Mouse (Mus musculus) embryonic fibroblast, embryonic 13.5 days (primary cell): ENCODE measurements around the gene Lsamp. TPM values are rescaled to one million over a fixed set of nuclear protein-coding genes. Genes with fewer than 3 reads are reported as not detected.
"Not testable (repeated sequence)": the region's sequence is repeated elsewhere in the genome, so short reads cannot be mapped to it uniquely, and the experiment has no call there.

Source experiments
- H3K27ac ChIP-seq: 2 replicates; pipeline ENCODE4 v1.5.1; 2012; ENCODE audit warnings: low read length, control low read depth, inconsistent platforms; ENCODE audit not compliant: insufficient read depth
- H3K4me1 ChIP-seq: 2 replicates; pipeline ENCODE4 v1.6.1; 2011; ENCODE audit warnings: low read length; ENCODE audit not compliant: control insufficient read depth, insufficient read depth
- H3K4me3 ChIP-seq: 2 replicates; pipeline ENCODE4 v1.5.1; 2011; ENCODE audit warnings: mild to moderate bottlenecking, control low read depth, low read length; ENCODE audit not compliant: insufficient read depth
- CTCF ChIP-seq: IDR thresholded peaks from 2 replicates; pipeline ENCODE4 v1.5.1; 2011; ENCODE audit warnings: mild to moderate bottlenecking, control low read depth, low read length, moderate library complexity, borderline replicate concordance; ENCODE audit not compliant: insufficient read depth
- POLR2A ChIP-seq: IDR thresholded peaks from 2 replicates; pipeline ENCODE4 v1.6.1; 2011; ENCODE audit warnings: low read depth, mild to moderate bottlenecking, control low read depth, low read length, moderate library complexity
- polyA plus RNA-seq: library from polyadenylated mRNA; stranded (reverse); fragments of >200 nt; gene quantifications from 2 replicates; pipeline ENCODE4 v1.2.4, GENCODE M21; 2011; ENCODE audit warnings: low read depth; ENCODE audit not compliant: missing spikeins, insufficient read length

The Lsamp gene
- polyA plus RNA-seq, 1 experiment = 0.40 TPM

GRCm38 (mm10) chr16:40555608-40556007 lies 571.4 kb downstream of the Lsamp start:
- no peak for TF ChIP-seq POLR2A
- TF ChIP-seq CTCF = no peak
- Histone ChIP-seq H3K27ac (no peak overlapping the region), H3K4me1 (no peaks in the 10 kb centered on the region), H3K4me3 (no peak overlapping the region)

- no peak overlapping the region for H3K4me3 ChIP-seq
- no peaks in the 10 kb centered on the region for H3K4me1 ChIP-seq
- H3K27ac ChIP-seq = no peak overlapping the region
- TF ChIP-seq CTCF (no peak), POLR2A (no peak)
Observed at GRCm38 (mm10) chr16:40557680-40558249, 573.6 kb downstream of the Lsamp start.

GRCm38 (mm10) chr16:40567431-40567941 lies 583.3 kb downstream of the Lsamp start:
- no peak for TF ChIP-seq POLR2A
- TF ChIP-seq CTCF = no peak
- no peaks in the 10 kb centered on the region for H3K4me1 ChIP-seq
- no peak overlapping the region for H3K27ac ChIP-seq
- no peak overlapping the region for H3K4me3 ChIP-seq

- Histone ChIP-seq H3K4me3 (no peak overlapping the region), H3K27ac (no peak overlapping the region), H3K4me1 (no peaks in the 10 kb centered on the region)
- TF ChIP-seq POLR2A = no peak
Observed at GRCm38 (mm10) chr16:40572085-40572745, 588.1 kb downstream of the Lsamp start.

- no peak overlapping the region for H3K4me3 ChIP-seq
- H3K27ac ChIP-seq = no peak overlapping the region
- TF ChIP-seq POLR2A (no peak), CTCF (no peak)
- no peaks in the 10 kb centered on the region for H3K4me1 ChIP-seq
Observed at GRCm38 (mm10) chr16:40582076-40582475, 597.9 kb downstream of the Lsamp start.

GRCm38 (mm10) chr16:40593161-40593560 lies 609.0 kb downstream of the Lsamp start:
- no peak overlapping the region for H3K27ac ChIP-seq
- TF ChIP-seq POLR2A = no peak
- TF ChIP-seq CTCF = no peak
- H3K4me1 ChIP-seq = no peaks in the 10 kb centered on the region; the same call in 1 of the 2 replicates
- H3K4me3 ChIP-seq = no peak overlapping the region

- no peak for TF ChIP-seq CTCF
- no peak for TF ChIP-seq POLR2A
- Histone ChIP-seq H3K4me3 (no peak overlapping the region), H3K4me1 (peaks cover 6% of the 10 kb centered on the region), H3K27ac (no peak overlapping the region)
Observed at GRCm38 (mm10) chr16:40601431-40602387, 617.5 kb downstream of the Lsamp start.

- no peak for TF ChIP-seq POLR2A
- H3K4me1 ChIP-seq = no peaks in the 10 kb centered on the region
- no peak overlapping the region for H3K4me3 ChIP-seq
- no peak overlapping the region for H3K27ac ChIP-seq
Observed at GRCm38 (mm10) chr16:40607509-40607908, 623.3 kb downstream of the Lsamp start.

GRCm38 (mm10) chr16:40616697-40617096 lies 632.5 kb downstream of the Lsamp start:
- not testable (repeated sequence) for H3K27ac ChIP-seq, H3K4me1 ChIP-seq, H3K4me3 ChIP-seq

GRCm38 (mm10) chr16:40621086-40621485 lies 636.9 kb downstream of the Lsamp start:
- H3K27ac ChIP-seq, H3K4me1 ChIP-seq, H3K4me3 ChIP-seq: not testable (repeated sequence)
